In genomic region chr11:105261601-105262351, GRCm38 (mm10) we compare ENCODE assay signal across 16 mouse cellular contexts. TPM values are rescaled to one million over a fixed set of nuclear protein-coding genes. Genes with fewer than 3 reads are reported as not detected.
DNase-seq lines count a peak whose midpoint lies in the region; ATAC-seq and TF ChIP-seq lines count a peak whose summit lies in the region.
"Had no signal": no experiment of that assay in that cellular context is flagged by ENCODE, and none has a peak within 500 bp of the region (broad histone marks: within the 10 kb centered on the region; RNA-seq: fewer than 3 reads in every experiment).

No protein-coding gene starts in this region.

- 73% methylated on average over 4 of the region's 4 CpGs for WGBS in lung, embryonic 14.5 days
- 83% methylated on average over 4 of the region's 4 CpGs for WGBS in neural tube, embryonic 15.5 days
- WGBS in liver, embryonic 12.5 days (ENCODE audit: insufficient replicate concordance) = 77% methylated on average over 4 of the region's 4 CpGs
- 88% methylated on average over 4 of the region's 4 CpGs for WGBS in forebrain, embryonic 16.5 days

- no peak for ATAC-seq in lung, embryonic 14.5 days (ENCODE audit: insufficient read depth)
- peak; percentile 25 to 59; a peak in 2 of 4 replicates for ATAC-seq in hematopoietic stem cell, adult 5-6 weeks (replicated peaks in 1 of 2; ENCODE audit: insufficient read depth in 1 of 2, low FRiP score in 2 of 2, low TSS enrichment in 1 of 2, low read depth in 1 of 2, poor library complexity in 2 of 2, severe bottlenecking in 2 of 2)
- no peak for ATAC-seq in neural tube, embryonic 15.5 days (ENCODE audit: low FRiP score)
- no peak for ATAC-seq in liver, embryonic 12.5 days
- no peak for ATAC-seq in forebrain, embryonic 16.5 days
- ATAC-seq: activated CD4-positive, CD25-positive, alpha-beta regulatory T cell, adult 4 months had no signal

- H3K4me1 ChIP-seq in lung, embryonic 14.5 days (ENCODE audit: insufficient read depth) = no peaks in the 10 kb centered on the region
- peaks cover 9% of the 10 kb centered on the region for H3K4me1 ChIP-seq in neural tube, embryonic 15.5 days
- no peaks in the 10 kb centered on the region for H3K4me1 ChIP-seq in liver, embryonic 12.5 days
- H3K4me1 ChIP-seq in forebrain, embryonic 16.5 days (replicated peaks; ENCODE audit: control insufficient read depth, insufficient read depth, low read length) = no peaks in the 10 kb centered on the region
- H3K4me1 ChIP-seq: embryonic facial prominence, embryonic 12.5 days; kidney, embryonic 15.5 days had no signal

- H3K4me2 ChIP-seq in lung, embryonic 14.5 days = no peak overlapping the region
- H3K4me2 ChIP-seq in neural tube, embryonic 15.5 days = no peak overlapping the region
- H3K4me2 ChIP-seq in liver, embryonic 12.5 days = no peak overlapping the region
- H3K4me2 ChIP-seq in forebrain, embryonic 16.5 days (ENCODE audit: low read length) = no peak overlapping the region
- H3K4me2 ChIP-seq: embryonic facial prominence, embryonic 12.5 days; kidney, embryonic 15.5 days had no signal

- TF ChIP-seq CTCF in lung, embryonic 14.5 days (IDR thresholded peaks at IDR 0.05; ENCODE audit: low read depth) = no peak

- no peak overlapping the region for H3K9ac ChIP-seq in lung, embryonic 14.5 days
- H3K9ac ChIP-seq in neural tube, embryonic 15.5 days (replicated peaks) = no peak overlapping the region
- H3K9ac ChIP-seq in liver, embryonic 12.5 days = no peak overlapping the region
- no peak overlapping the region for H3K9ac ChIP-seq in forebrain, embryonic 16.5 days (replicated peaks; ENCODE audit: low read depth, low read length)
- H3K9ac ChIP-seq: embryonic facial prominence, embryonic 12.5 days; kidney, embryonic 15.5 days had no signal

- H3K27me3 ChIP-seq in lung, embryonic 14.5 days (ENCODE audit: insufficient read depth, low read length) = no peaks in the 10 kb centered on the region
- no peaks in the 10 kb centered on the region for H3K27me3 ChIP-seq in neural tube, embryonic 15.5 days (replicated peaks)
- no peaks in the 10 kb centered on the region for H3K27me3 ChIP-seq in liver, embryonic 12.5 days (replicated peaks)
- no peaks in the 10 kb centered on the region for H3K27me3 ChIP-seq in forebrain, embryonic 16.5 days (replicated peaks; ENCODE audit: control insufficient read depth, insufficient read depth, low read length)
- H3K27me3 ChIP-seq: embryonic facial prominence, embryonic 12.5 days; kidney, embryonic 15.5 days had no signal

- H3K9me3 ChIP-seq in lung, embryonic 14.5 days (ENCODE audit: low read depth, low read length) = no peaks in the 10 kb centered on the region
- no peaks in the 10 kb centered on the region for H3K9me3 ChIP-seq in neural tube, embryonic 15.5 days (replicated peaks)
- H3K9me3 ChIP-seq in liver, embryonic 12.5 days (replicated peaks) = no peaks in the 10 kb centered on the region
- H3K9me3 ChIP-seq in forebrain, embryonic 16.5 days (ENCODE audit: control insufficient read depth, low read length) = no peaks in the 10 kb centered on the region
- H3K9me3 ChIP-seq: embryonic facial prominence, embryonic 12.5 days; kidney, embryonic 15.5 days had no signal

- H3K36me3 ChIP-seq in lung, embryonic 14.5 days (ENCODE audit: insufficient read depth) = peaks cover 72% of the 10 kb centered on the region
- H3K36me3 ChIP-seq in neural tube, embryonic 15.5 days = peaks cover 21% of the 10 kb centered on the region
- H3K36me3 ChIP-seq in liver, embryonic 12.5 days = peaks cover 86% of the 10 kb centered on the region
- H3K36me3 ChIP-seq in forebrain, embryonic 16.5 days (ENCODE audit: control insufficient read depth, insufficient read depth) = peaks cover 5% of the 10 kb centered on the region; the same call in 1 of the 2 replicates

- H3K4me3 ChIP-seq in lung, embryonic 14.5 days (ENCODE audit: low read depth, low read length) = no peak overlapping the region
- H3K4me3 ChIP-seq in neural tube, embryonic 15.5 days (replicated peaks) = no peak overlapping the region
- H3K4me3 ChIP-seq in liver, embryonic 12.5 days = no peak overlapping the region
- no peak overlapping the region for H3K4me3 ChIP-seq in forebrain, embryonic 16.5 days (replicated peaks; ENCODE audit: low read length)
- H3K4me3 ChIP-seq: embryonic facial prominence, embryonic 12.5 days; kidney, embryonic 15.5 days; layer of hippocampus, adult 2 months had no signal

- H3K27ac ChIP-seq in lung, embryonic 14.5 days (ENCODE audit: low read depth) = no peak overlapping the region
- peak overlapping the region; percentile 60; the same call in 1 of the 2 replicates for H3K27ac ChIP-seq in neural tube, embryonic 15.5 days (replicated peaks)
- no peak overlapping the region for H3K27ac ChIP-seq in liver, embryonic 12.5 days
- H3K27ac ChIP-seq in forebrain, embryonic 16.5 days (ENCODE audit: low read length) = no peak overlapping the region
- H3K27ac ChIP-seq: embryonic facial prominence, embryonic 12.5 days; kidney, embryonic 15.5 days; layer of hippocampus, adult 2 months had no signal

- peak; percentile 42 for DNase-seq in embryo, embryonic 10 days (ENCODE audit: low spot score)
- no peak for DNase-seq in embryo, embryonic 9.5 days (ENCODE audit: extremely low spot score)
- DNase-seq in lung, embryonic 14.5 days = peak; percentile 12
- no peak for DNase-seq in lung, postnatal 36 days
- DNase-seq: adrenal gland, postnatal 36 days; cerebellum, adult 9-10 months; thymus, adult 2 months had no signal

RNA-seq across cellular contexts. Expression of gene Mrc2, which starts 30.7 kb away (rescaled TPM):
- 16.6 and 20.0 TPM in 2 replicates for polyA plus RNA-seq in lung, embryonic 14.5 days (2014; fragmentation: Nextera tagmentation; extraction: Ambion mirVana)
- not detected in 2 replicates for total RNA-seq in hematopoietic stem cell, adult 5-6 weeks (2017)
- polyA plus RNA-seq in neural tube, embryonic 15.5 days (2015; fragmentation: Nextera tagmentation; extraction: Ambion mirVana) = 5.1 and 6.6 TPM in 2 replicates
- 2.8 and 3.2 TPM in 2 replicates for polyA plus RNA-seq in liver, embryonic 12.5 days (2016; fragmentation: Nextera tagmentation; extraction: Ambion mirVana)
- polyA plus RNA-seq in forebrain, embryonic 16.5 days (2015; fragmentation: Nextera tagmentation; extraction: Ambion mirVana) = 3.6 and 5.1 TPM in 2 replicates
- total RNA-seq: megakaryocyte progenitor cell, adult 5-6 weeks had no signal
- polyA plus RNA-seq: activated CD4-positive, CD25-positive, alpha-beta regulatory T cell, adult 4 months had no signal

Comparison
In these comparisons a context has a peak if more than half of its experiments do, and no peak if none do; other contexts are left out.
1. DNase-seq: peak in embryo, embryonic 10 days (single experiment) and lung, embryonic 14.5 days (single experiment); none in embryo, embryonic 9.5 days (single experiment) and lung, postnatal 36 days (single experiment).
2. ATAC-seq: peak in hematopoietic stem cell, adult 5-6 weeks (2 of 2); none in lung, embryonic 14.5 days (single experiment), neural tube, embryonic 15.5 days (single experiment), liver, embryonic 12.5 days (single experiment) and forebrain, embryonic 16.5 days (single experiment).